Mouse (Mus musculus): ENCODE results near the gene B630019K06Rik. TPM values are rescaled to one million over a fixed set of nuclear protein-coding genes. Genes with fewer than 3 reads are reported as not detected.
"Not testable (repeated sequence)": the region's sequence is repeated elsewhere in the genome, so short reads cannot be mapped to it uniquely, and the experiment has no call there.

Gene B630019K06Rik
- polyA plus RNA-seq (2016; fragmentation: Nextera tagmentation; extraction: Ambion mirVana), result 0.32 and 0.49 TPM in 2 replicates

DNA sequence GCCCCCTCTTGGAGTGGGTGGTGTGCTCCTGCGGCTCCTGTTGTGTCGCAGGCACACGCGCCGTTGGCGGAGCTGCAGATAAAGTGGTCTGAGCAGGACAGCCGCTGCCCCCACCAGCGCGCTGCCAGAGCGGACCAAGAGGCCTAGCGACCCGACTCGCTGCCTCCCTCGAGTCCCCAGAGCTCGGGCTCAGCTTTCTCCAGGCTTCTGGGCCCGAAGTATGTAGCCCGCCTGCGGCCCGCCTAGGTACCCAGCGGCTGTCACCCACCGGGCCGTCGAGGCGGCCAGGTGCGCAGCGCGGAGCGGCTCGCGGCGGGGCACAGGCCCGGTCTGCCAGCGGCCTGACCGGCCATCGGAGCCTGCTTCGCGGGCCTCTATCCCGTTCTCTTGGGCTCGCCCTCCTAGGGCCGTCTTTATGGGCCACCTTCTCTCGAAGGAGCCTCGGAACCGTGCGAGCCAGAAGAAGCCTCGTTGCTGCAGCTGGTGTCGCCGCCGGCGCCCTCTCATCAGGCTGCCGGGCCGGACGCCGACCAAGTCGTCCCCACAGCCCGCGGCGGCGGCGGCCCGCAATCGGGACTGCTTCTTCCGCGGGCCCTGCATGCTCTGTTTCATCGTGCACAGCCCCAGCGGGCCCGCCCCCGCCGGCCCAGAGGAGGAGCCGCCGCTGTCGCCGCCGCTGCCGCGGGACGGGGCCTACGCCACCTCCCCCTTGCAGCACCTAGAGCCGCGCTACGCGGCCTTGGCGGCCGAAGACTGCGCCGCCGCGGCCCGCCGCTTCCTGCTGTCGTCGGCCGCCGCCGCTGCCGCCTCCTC, at the start of gene B630019K06Rik:
Gene B630019K06Rik (plus strand): TSS at position 40 of the 813 bp plus-strand sequence.
- Histone ChIP-seq H3K4me2 (peak within 1 kb of the TSS; percentile 52), H3K9me3 (replicated peaks) (no peaks in the 10 kb centered on the region), H3K9ac (0 out of 2 replicates have a peak within 1 kb of the TSS, but pooled peaks have one; percentile 22), H3K27me3 (replicated peaks) (peaks cover 34% of the 10 kb centered on the region), H3K27ac (0 out of 2 replicates have a peak within 1 kb of the TSS, but pooled peaks have one; percentile 4), H3K4me3 (peak within 1 kb of the TSS; percentile 45), H3K4me1 (no peaks in the 10 kb centered on the region), H3K36me3 (no peaks in the 10 kb centered on the region)
- 6% methylated on average over 32 of the region's 95 CpGs for WGBS (ENCODE audit: insufficient replicate concordance)
- peak; percentile 61 for ATAC-seq

DNA sequence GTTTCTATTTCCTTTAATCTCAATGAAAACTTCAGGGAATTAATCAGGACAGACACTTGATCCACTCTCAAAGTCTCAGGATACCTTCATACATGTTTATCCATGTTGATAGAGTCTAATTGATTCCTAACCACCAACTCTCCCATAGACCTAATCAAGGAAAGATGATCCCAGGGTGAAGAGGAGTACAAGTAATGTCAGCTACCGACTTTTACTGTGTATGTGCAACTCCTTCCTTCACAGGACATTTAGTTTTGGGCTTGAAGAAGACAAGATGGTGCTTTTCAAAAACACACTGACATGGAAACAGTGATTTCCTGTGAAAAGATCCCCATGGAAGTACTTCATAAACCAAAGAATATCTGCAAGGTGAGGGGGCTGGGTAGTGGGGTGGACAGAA, 48.5 kb upstream of the B630019K06Rik start, which contains the start of gene Gm6592:
Gene Gm6592 (plus strand): TSS at position 301 of the 400 bp plus-strand sequence.
- Histone ChIP-seq H3K9ac (no peak within 1 kb of the TSS), H3K27ac (no peak within 1 kb of the TSS)
- 33% methylated on average over 1 of the region's 1 CpGs for WGBS (ENCODE audit: insufficient replicate concordance)

DNA sequence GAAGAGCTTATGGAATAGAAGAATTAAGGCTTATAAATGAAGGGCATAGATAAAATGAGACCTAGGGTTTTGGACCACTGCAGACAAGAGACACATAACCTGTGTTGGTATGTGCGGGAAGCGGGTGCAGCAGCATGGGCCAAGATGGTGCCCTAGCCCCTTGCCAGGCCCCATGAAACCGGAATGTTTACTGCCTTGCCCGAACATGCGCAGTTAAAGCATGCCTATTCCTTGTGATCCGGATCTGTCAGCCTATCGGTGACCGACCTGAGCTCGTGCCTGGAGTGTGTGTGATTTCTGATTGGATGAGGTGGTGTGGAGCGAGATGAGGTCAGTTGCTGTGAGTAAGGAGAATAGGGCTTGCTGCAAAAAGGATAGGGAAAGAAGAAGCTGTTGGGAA, 39.7 kb upstream of the B630019K06Rik start:
- no peak overlapping the region for H3K4me2 ChIP-seq
- H3K4me3 ChIP-seq, result no peak overlapping the region
- ATAC-seq, result no peak
- H3K9ac ChIP-seq, result no peak overlapping the region
- H3K36me3 ChIP-seq, result no peaks in the 10 kb centered on the region
- no peaks in the 10 kb centered on the region for H3K9me3 ChIP-seq (replicated peaks)
- 71% methylated on average over 10 of the region's 10 CpGs for WGBS (ENCODE audit: insufficient replicate concordance)
- no peaks in the 10 kb centered on the region for H3K27me3 ChIP-seq (replicated peaks)
- H3K4me1 ChIP-seq, result no peaks in the 10 kb centered on the region
- H3K27ac ChIP-seq, result no peak overlapping the region

More for the DNA sequence above, 48.5 kb upstream of the B630019K06Rik start, which contains the start of gene Gm6592:
- ATAC-seq, result no peak
- Histone ChIP-seq H3K27me3 (replicated peaks) (no peaks in the 10 kb centered on the region), H3K9me3 (replicated peaks) (no peaks in the 10 kb centered on the region), H3K36me3 (no peaks in the 10 kb centered on the region), H3K4me2 (no peak within 1 kb of the TSS), H3K4me1 (no peaks in the 10 kb centered on the region), H3K4me3 (no peak within 1 kb of the TSS)

DNA sequence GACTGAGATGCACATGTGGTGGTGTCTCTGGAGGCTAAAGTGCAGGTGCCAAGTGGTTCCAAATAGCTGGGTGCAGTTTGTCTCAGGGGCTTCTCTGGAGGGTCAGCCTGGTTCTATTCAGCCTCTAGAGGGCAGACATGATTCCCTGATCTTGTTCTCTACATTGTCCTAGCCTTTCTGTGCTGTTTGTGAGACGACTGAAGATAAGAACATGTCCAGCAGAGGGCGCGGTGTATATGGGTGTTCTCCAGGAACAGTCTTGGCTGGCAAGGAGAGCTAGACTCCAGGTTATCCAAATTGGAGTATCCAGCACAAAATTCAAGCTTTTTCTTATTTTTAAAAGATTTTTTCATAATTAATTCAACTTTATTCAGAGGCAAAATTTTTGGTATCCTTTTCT, 27.9 kb upstream of the B630019K06Rik start:
- H3K36me3 ChIP-seq; H3K4me3 ChIP-seq; H3K9me3 ChIP-seq (replicated peaks); H3K27me3 ChIP-seq (replicated peaks); H3K4me1 ChIP-seq; H3K9ac ChIP-seq; H3K4me2 ChIP-seq; H3K27ac ChIP-seq; ATAC-seq: not testable (repeated sequence)
- 0% methylated on average over 3 of the region's 3 CpGs for WGBS (ENCODE audit: insufficient replicate concordance)

DNA sequence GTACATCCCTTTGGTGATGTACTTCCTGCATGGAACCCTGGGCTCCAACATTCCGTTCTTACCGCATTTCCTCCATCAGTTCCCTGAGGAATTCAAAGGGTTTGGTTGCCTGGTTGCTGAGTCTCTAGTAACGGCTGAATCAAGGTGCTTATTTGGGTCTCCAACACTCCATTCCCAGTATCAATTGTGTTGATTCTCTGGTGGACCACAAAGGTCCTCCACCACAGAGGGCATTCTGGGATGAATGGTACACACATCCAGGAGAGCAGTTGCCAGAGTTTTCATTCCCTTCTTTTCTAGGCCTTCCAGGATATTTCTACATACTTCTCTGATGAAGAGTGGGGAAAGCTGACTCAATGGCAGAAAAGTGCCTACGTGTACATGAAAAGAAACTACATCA, 18.2 kb upstream of the B630019K06Rik start, which contains the start of gene Gm5751:
Gene Gm5751 (plus strand): TSS at position 301 of the 400 bp plus-strand sequence.
- not testable (repeated sequence) for H3K9me3 ChIP-seq (replicated peaks); H3K36me3 ChIP-seq; H3K27ac ChIP-seq; H3K4me1 ChIP-seq; H3K9ac ChIP-seq; H3K4me3 ChIP-seq; H3K4me2 ChIP-seq; H3K27me3 ChIP-seq (replicated peaks); ATAC-seq
- WGBS (ENCODE audit: insufficient replicate concordance), result 77% methylated on average over 4 of the region's 4 CpGs

DNA sequence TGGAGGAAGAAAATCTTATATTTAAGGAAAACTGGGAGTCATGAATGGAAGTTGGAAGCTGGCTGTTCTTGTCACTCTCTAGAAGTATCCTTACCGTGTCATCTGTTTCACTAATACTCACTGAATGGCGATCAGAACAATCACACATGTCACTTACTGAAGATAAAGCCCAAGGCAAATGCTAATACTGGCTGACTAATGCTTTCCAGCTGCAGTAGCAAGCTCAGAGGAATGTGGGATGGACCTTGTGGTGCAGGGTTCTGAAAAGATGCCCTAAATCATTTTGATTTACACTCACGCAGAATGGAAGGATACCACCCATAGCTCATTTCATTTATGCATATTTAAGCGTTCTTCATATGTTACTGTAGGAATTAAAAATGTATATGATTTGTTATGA, 7.8 kb upstream of the B630019K06Rik start:
- H3K27ac ChIP-seq, result no peak overlapping the region
- H3K4me2 ChIP-seq, result no peak overlapping the region
- H3K4me1 ChIP-seq, result no peaks in the 10 kb centered on the region
- 53% methylated on average over 4 of the region's 4 CpGs for WGBS (ENCODE audit: insufficient replicate concordance)
- H3K4me3 ChIP-seq, result no peak overlapping the region
- H3K9me3 ChIP-seq (replicated peaks), result no peaks in the 10 kb centered on the region
- no peaks in the 10 kb centered on the region for H3K36me3 ChIP-seq
- H3K27me3 ChIP-seq (replicated peaks), result no peaks in the 10 kb centered on the region
- H3K9ac ChIP-seq, result no peak overlapping the region
- no peak for ATAC-seq

DNA sequence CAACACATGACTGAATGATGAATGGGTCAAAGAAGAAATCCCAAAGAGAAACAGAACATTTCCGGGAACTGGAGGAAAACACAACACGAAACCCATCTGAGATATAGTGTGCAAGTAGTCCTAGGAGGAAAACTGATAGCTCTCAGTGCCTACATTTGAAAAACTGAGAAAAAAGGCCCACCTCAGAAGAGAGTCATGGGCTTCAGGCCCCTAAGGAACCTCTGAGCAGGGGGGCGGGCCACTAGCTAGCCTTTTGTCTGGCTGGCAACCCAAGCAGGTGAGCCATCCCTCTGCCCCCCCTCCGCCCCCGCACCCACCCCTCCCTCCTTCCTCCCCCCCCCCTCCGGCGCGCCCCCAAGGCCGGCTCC, 223 bp upstream of the B630019K06Rik start:
- no peak overlapping the region for H3K27ac ChIP-seq
- H3K36me3 ChIP-seq, result no peaks in the 10 kb centered on the region
- peak overlapping the region; percentile 52 for H3K4me2 ChIP-seq
- H3K4me3 ChIP-seq, result 0 out of 2 replicates have a peak overlapping the region, but pooled peaks have one; percentile 45
- 68% methylated on average over 2 of the region's 9 CpGs for WGBS (ENCODE audit: insufficient replicate concordance)
- ATAC-seq, result no peak
- peaks cover 34% of the 10 kb centered on the region for H3K27me3 ChIP-seq (replicated peaks)
- H3K4me1 ChIP-seq, result no peaks in the 10 kb centered on the region
- H3K9ac ChIP-seq, result no peak overlapping the region
- H3K9me3 ChIP-seq (replicated peaks), result no peaks in the 10 kb centered on the region

DNA sequence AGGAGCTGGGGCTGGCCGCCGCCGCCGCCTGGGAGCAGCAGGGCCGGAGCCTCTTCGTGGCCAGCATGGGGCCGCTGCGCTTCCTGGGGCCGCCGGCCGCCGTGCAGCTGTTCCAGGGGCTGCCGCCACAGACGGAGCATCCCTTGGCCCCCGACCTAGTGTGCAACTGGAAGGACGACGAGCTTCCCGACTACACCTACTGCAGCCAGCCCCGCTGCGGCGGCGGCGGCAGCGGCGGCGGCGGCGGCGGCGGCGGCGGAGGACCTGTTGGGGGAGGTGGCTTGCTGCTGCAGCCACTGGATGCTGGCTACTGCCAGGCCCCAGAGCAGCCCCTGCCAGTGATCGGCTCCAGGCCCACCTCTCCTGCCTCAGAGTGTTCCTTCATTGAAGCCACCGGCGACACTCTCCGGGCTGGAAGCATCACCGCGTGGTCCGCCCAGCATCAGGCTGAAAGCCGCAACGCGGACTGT, 1.0 kb downstream of the B630019K06Rik start:
- H3K9me3 ChIP-seq (replicated peaks), result no peaks in the 10 kb centered on the region
- no peak overlapping the region for H3K27ac ChIP-seq
- no peak for ATAC-seq
- H3K4me3 ChIP-seq, result peak overlapping the region; percentile 45
- 15% methylated on average over 29 of the region's 42 CpGs for WGBS (ENCODE audit: insufficient replicate concordance)
- no peaks in the 10 kb centered on the region for H3K36me3 ChIP-seq
- 0 out of 2 replicates have a peak overlapping the region, but pooled peaks have one; percentile 22 for H3K9ac ChIP-seq
- no peaks in the 10 kb centered on the region for H3K4me1 ChIP-seq
- peaks cover 34% of the 10 kb centered on the region for H3K27me3 ChIP-seq (replicated peaks)
- H3K4me2 ChIP-seq, result peak overlapping the region; percentile 52

DNA sequence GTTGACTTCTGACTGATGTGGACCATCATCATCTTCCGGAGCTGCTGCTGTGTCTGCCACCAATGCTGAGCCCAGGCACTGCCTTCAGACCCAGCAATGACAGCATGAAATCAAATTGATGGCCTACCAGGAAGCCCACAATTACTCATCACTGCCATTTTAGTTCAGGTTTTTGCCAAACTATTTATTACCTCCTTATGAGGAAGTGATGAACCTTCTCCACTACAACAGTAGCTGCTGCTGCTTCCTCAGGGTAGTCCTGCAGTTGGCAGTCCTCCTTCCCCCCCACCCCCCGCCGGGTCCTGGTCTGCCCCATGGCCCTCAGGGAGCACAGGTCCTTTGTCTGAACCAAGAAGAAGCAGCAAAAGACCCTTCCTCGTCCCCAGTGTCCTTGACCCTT, 8.6 kb downstream of the B630019K06Rik start:
- no peaks in the 10 kb centered on the region for H3K36me3 ChIP-seq
- no peak for ATAC-seq
- H3K27me3 ChIP-seq (replicated peaks), result no peaks in the 10 kb centered on the region
- WGBS (ENCODE audit: insufficient replicate concordance), result 29% methylated on average over 4 of the region's 4 CpGs
- no peak overlapping the region for H3K9ac ChIP-seq
- no peak overlapping the region for H3K27ac ChIP-seq
- no peaks in the 10 kb centered on the region for H3K9me3 ChIP-seq (replicated peaks)
- no peak overlapping the region for H3K4me2 ChIP-seq
- no peak overlapping the region for H3K4me3 ChIP-seq
- no peaks in the 10 kb centered on the region for H3K4me1 ChIP-seq

DNA sequence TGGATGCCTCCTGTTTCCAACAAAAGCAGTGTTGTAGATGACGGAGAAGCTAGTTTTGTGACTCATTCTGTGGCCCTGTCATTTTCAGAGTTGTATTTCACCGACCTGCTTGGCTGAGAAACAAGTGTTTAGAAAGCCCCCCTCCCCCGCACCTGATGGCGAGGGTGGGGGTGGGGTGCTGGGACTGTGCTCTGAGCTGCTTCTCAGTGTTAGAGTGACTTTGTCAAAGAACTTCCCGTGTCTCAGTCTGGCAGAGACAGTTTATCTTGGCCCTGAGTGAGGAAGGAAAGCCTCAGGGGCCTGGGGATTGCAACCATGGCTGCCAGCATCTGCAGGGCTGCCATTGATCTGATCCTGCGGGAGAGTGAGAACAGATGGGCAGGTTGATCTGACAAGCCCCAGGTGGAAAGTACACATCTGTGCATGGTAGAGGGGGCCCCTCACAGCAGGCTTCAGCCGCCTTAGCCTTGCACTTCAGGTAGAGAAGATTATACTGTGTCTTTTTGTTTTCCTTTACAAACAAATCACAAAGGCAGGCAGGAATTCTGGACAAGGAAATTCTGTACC, 9.8 kb downstream of the B630019K06Rik start:
- no peak overlapping the region for H3K4me3 ChIP-seq
- H3K4me2 ChIP-seq, result no peak overlapping the region
- no peaks in the 10 kb centered on the region for H3K9me3 ChIP-seq (replicated peaks)
- H3K36me3 ChIP-seq, result no peaks in the 10 kb centered on the region
- 24% methylated on average over 7 of the region's 7 CpGs for WGBS (ENCODE audit: insufficient replicate concordance)
- H3K27ac ChIP-seq, result no peak overlapping the region
- H3K4me1 ChIP-seq, result no peaks in the 10 kb centered on the region
- H3K9ac ChIP-seq, result no peak overlapping the region
- no peaks in the 10 kb centered on the region for H3K27me3 ChIP-seq (replicated peaks)
- no peak for ATAC-seq

DNA sequence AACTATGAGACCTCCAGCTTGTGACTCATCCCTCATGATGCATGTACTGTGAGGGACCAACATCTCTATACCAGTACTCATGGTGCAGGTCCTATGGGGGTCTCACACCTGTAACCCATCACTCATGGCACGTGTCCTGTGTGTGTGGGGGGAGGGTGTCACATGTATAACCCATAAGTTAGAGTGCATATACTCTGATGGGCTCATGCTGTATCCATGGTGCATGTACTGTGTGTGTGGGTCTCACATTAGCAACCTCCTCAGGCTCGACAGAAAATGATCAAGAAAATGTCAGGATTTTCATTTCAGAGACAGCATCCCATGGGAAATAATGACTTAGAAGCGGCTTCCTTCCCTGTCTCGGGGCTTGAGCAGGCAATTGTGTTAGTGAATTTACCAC, 28.9 kb downstream of the B630019K06Rik start:
- H3K36me3 ChIP-seq, result no peaks in the 10 kb centered on the region
- H3K9me3 ChIP-seq (replicated peaks), result no peaks in the 10 kb centered on the region
- no peaks in the 10 kb centered on the region for H3K4me1 ChIP-seq
- no peak overlapping the region for H3K4me2 ChIP-seq
- H3K27ac ChIP-seq, result no peak overlapping the region
- ATAC-seq, result no peak
- 46% methylated on average over 4 of the region's 4 CpGs for WGBS (ENCODE audit: insufficient replicate concordance)
- no peak overlapping the region for H3K4me3 ChIP-seq
- no peaks in the 10 kb centered on the region for H3K27me3 ChIP-seq (replicated peaks)
- no peak overlapping the region for H3K9ac ChIP-seq

All from liver, embryonic 12.5 days (tissue).